Mouse (Mus musculus) megakaryocyte, embryonic 14.5 days (primary cell): ENCODE data around the gene Cacnb2.

Experiments
- FLI1 ChIP-seq: IDR thresholded peaks from 2 replicates; pipeline ENCODE4 v1.6.1; 2012; ENCODE audit warnings: low read length, inconsistent platforms, mixed read lengths
- GATA1 ChIP-seq: IDR thresholded peaks from 3 replicates; pipeline ENCODE4 v1.6.1; 2012; ENCODE audit warnings: mixed read lengths, low read length, inconsistent platforms, borderline replicate concordance

GRCm38 (mm10) chr2:14829451-14829850 is 226.6 kb downstream of the Cacnb2 start:
- TF ChIP-seq GATA1 (no peak), FLI1 (no peak)
